Comparison of ENCODE assay signal across 8 mouse cellular contexts in the genomic region with DNA sequence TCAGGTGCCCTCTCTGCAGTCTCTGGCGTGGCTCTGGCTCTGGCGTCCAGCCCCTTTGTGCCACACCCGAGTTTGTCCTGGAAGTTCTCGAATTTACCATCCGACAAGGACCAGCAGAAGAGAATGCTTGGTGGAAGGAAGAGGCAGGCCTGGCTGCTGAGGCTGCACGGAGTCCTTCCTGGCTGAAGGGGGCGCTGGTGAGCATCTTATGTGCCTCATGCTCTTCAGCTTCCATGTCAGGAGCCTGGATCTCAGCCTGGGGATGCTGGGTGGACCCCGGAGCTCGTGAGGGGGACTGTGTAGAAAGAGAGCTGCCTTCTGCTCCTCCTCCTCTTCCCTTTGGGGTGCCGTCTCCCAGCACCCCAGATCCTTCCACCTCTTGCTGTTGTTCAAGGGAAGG. TPM values are rescaled to one million over a fixed set of nuclear protein-coding genes. Genes with fewer than 3 reads are reported as not detected.
DNase-seq lines count a peak whose midpoint lies in the region; ATAC-seq and TF ChIP-seq lines count a peak whose summit lies in the region.

No protein-coding gene starts in this region.

- no peak overlapping the region for H3K9ac ChIP-seq in heart, postnatal 0 days (replicated peaks; ENCODE audit: low read depth, low read length)

- H3K4me1 ChIP-seq in heart, postnatal 0 days (ENCODE audit: control insufficient read depth, insufficient read depth) = no peaks in the 10 kb centered on the region

- WGBS in heart, postnatal 0 days = 60% methylated on average over 9 of the region's 10 CpGs

- H3K9me3 ChIP-seq in heart, postnatal 0 days (replicated peaks; ENCODE audit: control insufficient read depth, low read length) = no peaks in the 10 kb centered on the region

- TF ChIP-seq EP300 in heart, postnatal 0 days (IDR thresholded peaks at IDR 0.05; ENCODE audit: low read depth) = no peak

- H3K4me3 ChIP-seq in heart, postnatal 0 days (ENCODE audit: low read depth, low read length) = no peak overlapping the region

- intact Hi-C loops in gastrocnemius, postnatal 36 days (cut with DNase I) = no loop called here

- ATAC-seq in heart, postnatal 0 days (ENCODE audit: insufficient read depth, low read depth) = no peak
- peak; percentile 74 for ATAC-seq in erythroblast, adult 5-6 weeks (replicated peaks; ENCODE audit: low FRiP score, poor library complexity, severe bottlenecking)
- ATAC-seq in megakaryocyte progenitor cell, adult 5-6 weeks (replicated peaks; ENCODE audit: poor library complexity) = peak; percentile 90

- H3K36me3 ChIP-seq in heart, postnatal 0 days (replicated peaks; ENCODE audit: control insufficient read depth, insufficient read depth, low read length) = 0 out of 2 replicates have a peak, but pooled peaks cover 6% of the 10 kb centered on the region

- no peak for DNase-seq in heart, postnatal 0 days (ENCODE audit: low spot score)
- DNase-seq in heart, adult 11 months = no peak
- peak; percentile 26 for DNase-seq in urinary bladder, postnatal 14 days (ENCODE audit: low spot score)
- no peak for DNase-seq in urinary bladder, adult 2 months (ENCODE audit: low spot score)
- no peak for DNase-seq in right cerebral cortex, adult 18-20 months
- DNase-seq in gastrocnemius, postnatal 36 days = no peak

- TF ChIP-seq CTCF in heart, postnatal 0 days (IDR thresholded peaks at IDR 0.05; ENCODE audit: low read depth) = peak; percentile 30

- H3K27me3 ChIP-seq in heart, postnatal 0 days (ENCODE audit: control insufficient read depth, insufficient read depth, low read length) = no peaks in the 10 kb centered on the region

- H3K4me2 ChIP-seq in heart, postnatal 0 days (ENCODE audit: low read depth, low read length) = no peak overlapping the region

- no peak overlapping the region for H3K27ac ChIP-seq in heart, postnatal 0 days (ENCODE audit: low read depth)

RNA-seq across cellular contexts. Expression of gene Gnmt, which starts 7.2 kb away (rescaled TPM):
- 1.1 and 2.7 TPM in 2 replicates for total RNA-seq in heart, postnatal 0 days (2014; rRNA removed; ENCODE audit: low replicate concordance)
- 2.4 and 2.8 TPM in 2 replicates for polyA plus RNA-seq in heart, postnatal 0 days (2015; fragmentation: Nextera tagmentation; extraction: Ambion mirVana)
- polyA plus RNA-seq in urinary bladder, adult 2 months (2012; rRNA removed) = 0.78 and 1.2 TPM in 2 replicates
- total RNA-seq in erythroblast, adult 5-6 weeks (2015; ENCODE audit: low replicate concordance) = not detected in 2 replicates
- total RNA-seq in erythroblast, adult 5-6 weeks (2017; ENCODE audit: low replicate concordance) = not detected in 2 replicates
- total RNA-seq in megakaryocyte progenitor cell, adult 5-6 weeks (2015) = not detected in 2 replicates
- total RNA-seq in megakaryocyte progenitor cell, adult 5-6 weeks (2017) = not detected in 2 replicates
- 1 to 10 TPM; 1.1 to 2.1 TPM for total RNA-seq in gastrocnemius, postnatal 36 days (2021)

RNA-seq across cellular contexts. Expression of gene Cnpy3, which starts 15.9 kb away (rescaled TPM):
- total RNA-seq in heart, postnatal 0 days (2014; rRNA removed; ENCODE audit: low replicate concordance) = 37.9 and 44.5 TPM in 2 replicates
- 27.7 and 29.0 TPM in 2 replicates for polyA plus RNA-seq in heart, postnatal 0 days (2015; fragmentation: Nextera tagmentation; extraction: Ambion mirVana)
- 64.3 and 66.7 TPM in 2 replicates for polyA plus RNA-seq in urinary bladder, adult 2 months (2012; rRNA removed)
- 6.9 and 8.8 TPM in 2 replicates for total RNA-seq in erythroblast, adult 5-6 weeks (2015; ENCODE audit: low replicate concordance)
- total RNA-seq in erythroblast, adult 5-6 weeks (2017; ENCODE audit: low replicate concordance) = 7.7 and 18.2 TPM in 2 replicates
- 30.6 and 34.3 TPM in 2 replicates for total RNA-seq in megakaryocyte progenitor cell, adult 5-6 weeks (2015)
- 101 and 102 TPM in 2 replicates for total RNA-seq in megakaryocyte progenitor cell, adult 5-6 weeks (2017)
- 1 to 10 TPM; 7.6 to 8.9 TPM for total RNA-seq in gastrocnemius, postnatal 36 days (2021)

RNA-seq across cellular contexts. Expression of gene Pex6, which starts 24.9 kb away (rescaled TPM):
- 22.2 and 22.7 TPM in 2 replicates for total RNA-seq in heart, postnatal 0 days (2014; rRNA removed; ENCODE audit: low replicate concordance)
- 6.5 and 8.8 TPM in 2 replicates for polyA plus RNA-seq in heart, postnatal 0 days (2015; fragmentation: Nextera tagmentation; extraction: Ambion mirVana)
- 30.1 and 34.3 TPM in 2 replicates for polyA plus RNA-seq in urinary bladder, adult 2 months (2012; rRNA removed)
- 1.9 and 3.8 TPM in 2 replicates for total RNA-seq in erythroblast, adult 5-6 weeks (2015; ENCODE audit: low replicate concordance)
- total RNA-seq in erythroblast, adult 5-6 weeks (2017; ENCODE audit: low replicate concordance) = 2.8 and 3.9 TPM in 2 replicates
- 7.8 and 10.2 TPM in 2 replicates for total RNA-seq in megakaryocyte progenitor cell, adult 5-6 weeks (2015)
- total RNA-seq in megakaryocyte progenitor cell, adult 5-6 weeks (2017) = 11.3 TPM in 2 replicates
- total RNA-seq in gastrocnemius, postnatal 36 days (2021) = 10 to 100 TPM; 12.7 to 15.2 TPM

RNA-seq across cellular contexts. Expression of gene Ptcra, which starts 27.4 kb away (rescaled TPM):
- total RNA-seq in heart, postnatal 0 days (2014; rRNA removed; ENCODE audit: low replicate concordance) = 0.27 TPM in 1 of 2 replicates, not detected in the other
- polyA plus RNA-seq in heart, postnatal 0 days (2015; fragmentation: Nextera tagmentation; extraction: Ambion mirVana) = not detected in 2 replicates
- polyA plus RNA-seq in urinary bladder, adult 2 months (2012; rRNA removed) = 0.06 TPM in 1 of 2 replicates, not detected in the other
- total RNA-seq in erythroblast, adult 5-6 weeks (2015; ENCODE audit: low replicate concordance) = not detected in 2 replicates
- total RNA-seq in erythroblast, adult 5-6 weeks (2017; ENCODE audit: low replicate concordance) = not detected in 2 replicates
- total RNA-seq in megakaryocyte progenitor cell, adult 5-6 weeks (2015) = 0.72 and 0.73 TPM in 2 replicates
- total RNA-seq in megakaryocyte progenitor cell, adult 5-6 weeks (2017) = not detected in 2 replicates
- total RNA-seq in gastrocnemius, postnatal 36 days (2021) = not detected

RNA-seq across cellular contexts. Expression of gene Ppp2r5d, which starts 31.2 kb away (rescaled TPM):
- total RNA-seq in heart, postnatal 0 days (2014; rRNA removed; ENCODE audit: low replicate concordance) = 46.3 and 46.6 TPM in 2 replicates
- polyA plus RNA-seq in heart, postnatal 0 days (2015; fragmentation: Nextera tagmentation; extraction: Ambion mirVana) = 25.2 and 27.1 TPM in 2 replicates
- polyA plus RNA-seq in urinary bladder, adult 2 months (2012; rRNA removed) = 42.6 and 46.2 TPM in 2 replicates
- total RNA-seq in erythroblast, adult 5-6 weeks (2015; ENCODE audit: low replicate concordance) = 5.4 and 9.2 TPM in 2 replicates
- 7.4 and 10.9 TPM in 2 replicates for total RNA-seq in erythroblast, adult 5-6 weeks (2017; ENCODE audit: low replicate concordance)
- 25.6 and 26.9 TPM in 2 replicates for total RNA-seq in megakaryocyte progenitor cell, adult 5-6 weeks (2015)
- 44.1 and 46.1 TPM in 2 replicates for total RNA-seq in megakaryocyte progenitor cell, adult 5-6 weeks (2017)
- 10 to 100 TPM; 23.4 to 26.7 TPM for total RNA-seq in gastrocnemius, postnatal 36 days (2021)
